Mouse (Mus musculus) heart, embryonic 10.5 days (tissue): Measurements from ENCODE around the gene Ifit3. TPM values are rescaled to one million over a fixed set of nuclear protein-coding genes. Genes with fewer than 3 reads are reported as not detected.
"Not testable (repeated sequence)": the region's sequence is repeated elsewhere in the genome, so short reads cannot be mapped to it uniquely, and the experiment has no call there.

Experiments used
- DNase-seq: peaks from one replicate; pipeline ENCODE4 v3.0.0-alpha.2; 2017; ENCODE audit warnings: low spot score
- H3K27ac ChIP-seq: fragments of 300-500 bp; sonication (generic); 2 replicates; pipeline ENCODE4 v1.5.1; 2016; ENCODE audit warnings: mild to moderate bottlenecking
- H3K27me3 ChIP-seq: fragments of 300-500 bp; sonication (generic); 2 replicates; pipeline ENCODE4 v1.6.1; 2016; ENCODE audit warnings: mild to moderate bottlenecking; ENCODE audit not compliant: poor library complexity, insufficient read depth, severe bottlenecking
- H3K36me3 ChIP-seq: fragments of 300-500 bp; sonication (generic); 2 replicates; pipeline ENCODE4 v1.6.1; 2016; ENCODE audit warnings: mild to moderate bottlenecking, moderate library complexity
- H3K4me1 ChIP-seq: fragments of 300-500 bp; sonication (generic); 2 replicates; pipeline ENCODE4 v1.6.1; 2016; ENCODE audit warnings: mild to moderate bottlenecking
- H3K4me3 ChIP-seq: fragments of 300-500 bp; sonication (generic); 2 replicates; pipeline ENCODE4 v1.5.1; 2016; ENCODE audit warnings: mild to moderate bottlenecking, moderate library complexity
- H3K9me3 ChIP-seq: fragments of 300-500 bp; sonication (generic); 2 replicates; pipeline ENCODE4 v1.6.1; 2016; ENCODE audit warnings: mild to moderate bottlenecking, moderate library complexity
- WGBS: fragments of 180-500 bp; shearing (Covaris S2); methylation state at CpG from one replicate; pipeline ENCODE4 v1.1.7; 2016; 5-methylcytosine and 5-hydroxymethylcytosine counted together
- polyA plus RNA-seq: library from polyadenylated mRNA; unstranded; fragments of >200 nt; fragmentation: Nextera tagmentation; extraction: Ambion mirVana; gene quantifications from 2 replicates; pipeline ENCODE4 v1.2.1, GENCODE M21; 2016

The Ifit3 gene
- polyA plus RNA-seq, 1 experiment from 2014 or later: 0.16 TPM

GRCm38 (mm10) chr19:34598341-34598740 lies 15.0 kb downstream of the Ifit3 start:
- Histone ChIP-seq H3K27ac (no peak overlapping the region), H3K36me3 (no peaks in the 10 kb centered on the region), H3K4me3 (no peak overlapping the region), H3K4me1 (no peaks in the 10 kb centered on the region), H3K9me3 (no peaks in the 10 kb centered on the region), H3K27me3 (no peaks in the 10 kb centered on the region)
- no peak for DNase-seq
- 73% methylated on average over 2 of the region's 2 CpGs for WGBS

DNA sequence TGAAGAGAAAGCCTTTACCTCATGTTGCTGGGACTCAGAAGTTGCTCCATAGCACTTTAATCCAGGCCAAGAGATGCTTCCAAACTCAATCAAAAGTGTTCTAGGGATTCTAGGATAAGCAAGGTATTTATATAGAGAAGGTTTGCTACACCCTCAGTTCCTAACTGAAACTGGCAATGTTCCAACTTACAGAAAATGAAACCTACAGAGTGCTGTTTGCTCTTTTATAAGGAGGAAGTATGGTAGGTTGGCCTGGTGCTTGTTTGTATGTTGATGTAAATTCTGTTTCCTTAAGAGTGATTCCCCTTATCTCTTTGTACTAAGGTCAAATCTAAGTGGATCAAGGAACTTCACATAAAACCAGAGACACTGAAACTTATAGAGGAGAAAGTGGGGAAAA lies 15.9 kb downstream of the Ifit3 start:
- not testable (repeated sequence) for DNase-seq, H3K27me3 ChIP-seq, H3K9me3 ChIP-seq, H3K36me3 ChIP-seq, H3K4me3 ChIP-seq, H3K4me1 ChIP-seq, H3K27ac ChIP-seq

DNA sequence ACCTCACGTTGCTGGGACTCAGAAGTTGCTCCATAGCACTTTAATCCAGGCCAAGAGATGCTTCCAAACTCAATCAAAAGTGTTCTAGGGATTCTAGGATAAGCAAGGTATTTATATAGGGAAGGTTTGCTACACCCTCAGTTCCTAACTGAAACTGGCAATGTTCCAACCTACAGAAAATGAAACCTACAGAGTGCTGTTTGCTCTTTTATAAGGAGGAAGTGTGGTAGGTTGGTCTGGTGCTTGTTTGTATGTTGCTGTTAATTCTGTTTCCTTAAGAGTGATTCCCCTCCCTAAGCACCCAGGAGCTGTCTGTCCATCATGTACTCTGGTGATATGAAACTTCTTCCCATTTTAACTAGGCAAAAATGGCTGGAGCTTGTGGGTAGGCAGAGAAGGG lies 18.6 kb downstream of the Ifit3 start, which contains the start of gene Ifit1bl1:
Ifit1bl1 (minus strand) TSS at position 69 of the 400 bp plus-strand sequence.
- 39% methylated on average over 1 of the region's 1 CpGs for WGBS
- DNase-seq: not testable (repeated sequence)

GRCm38 (mm10) chr19:34605472-34605871 lies 22.1 kb downstream of the Ifit3 start:
- 82% methylated on average over 3 of the region's 3 CpGs for WGBS
- DNase-seq: no peak

More for the DNA sequence above, 18.6 kb downstream of the Ifit3 start, which contains the start of gene Ifit1bl1:
- H3K4me3 ChIP-seq, H3K27me3 ChIP-seq, H3K4me1 ChIP-seq, H3K27ac ChIP-seq, H3K36me3 ChIP-seq, H3K9me3 ChIP-seq: not testable (repeated sequence)

GRCm38 (mm10) chr19:34607237-34608051 lies 24.1 kb downstream of the Ifit3 start, which contains the start of gene Ifit3b:
Gene Ifit3b, plus strand, starts transcription at chr19:34607970.
- H3K27ac ChIP-seq, DNase-seq, H3K36me3 ChIP-seq, H3K9me3 ChIP-seq, H3K4me3 ChIP-seq, H3K4me1 ChIP-seq, H3K27me3 ChIP-seq: not testable (repeated sequence)
- 44% methylated on average over 4 of the region's 4 CpGs for WGBS

More at GRCm38 (mm10) chr19:34605472-34605871, 22.1 kb downstream of the Ifit3 start:
- H3K4me3 ChIP-seq: no peak overlapping the region
- H3K27ac ChIP-seq: no peak overlapping the region
- no peaks in the 10 kb centered on the region for H3K9me3 ChIP-seq
- no peaks in the 10 kb centered on the region for H3K4me1 ChIP-seq
- H3K27me3 ChIP-seq: no peaks in the 10 kb centered on the region
- H3K36me3 ChIP-seq: no peaks in the 10 kb centered on the region

DNA sequence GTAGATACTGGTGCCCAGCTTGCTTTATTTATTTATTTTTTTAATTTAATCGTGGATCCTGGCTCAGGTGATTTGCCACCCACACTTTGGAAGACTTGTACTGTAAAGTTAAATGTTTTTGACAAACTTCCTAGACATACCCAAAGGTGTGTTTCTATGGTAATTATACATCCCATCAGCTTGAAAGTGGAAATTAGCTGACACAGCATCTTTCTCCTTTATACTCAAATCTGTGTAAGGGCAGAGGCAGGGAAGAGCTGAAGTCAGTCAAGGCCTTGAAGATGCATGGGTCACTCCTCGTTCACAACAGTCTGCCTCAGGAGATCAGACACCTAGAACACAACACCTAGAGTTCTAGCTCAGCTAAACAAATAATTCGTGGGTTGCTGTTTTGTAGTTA lies 26.8 kb downstream of the Ifit3 start:
- not testable (repeated sequence) for H3K27ac ChIP-seq, DNase-seq, H3K27me3 ChIP-seq, H3K4me3 ChIP-seq, H3K4me1 ChIP-seq, H3K9me3 ChIP-seq, H3K36me3 ChIP-seq
- 71% methylated on average over 3 of the region's 3 CpGs for WGBS

DNA sequence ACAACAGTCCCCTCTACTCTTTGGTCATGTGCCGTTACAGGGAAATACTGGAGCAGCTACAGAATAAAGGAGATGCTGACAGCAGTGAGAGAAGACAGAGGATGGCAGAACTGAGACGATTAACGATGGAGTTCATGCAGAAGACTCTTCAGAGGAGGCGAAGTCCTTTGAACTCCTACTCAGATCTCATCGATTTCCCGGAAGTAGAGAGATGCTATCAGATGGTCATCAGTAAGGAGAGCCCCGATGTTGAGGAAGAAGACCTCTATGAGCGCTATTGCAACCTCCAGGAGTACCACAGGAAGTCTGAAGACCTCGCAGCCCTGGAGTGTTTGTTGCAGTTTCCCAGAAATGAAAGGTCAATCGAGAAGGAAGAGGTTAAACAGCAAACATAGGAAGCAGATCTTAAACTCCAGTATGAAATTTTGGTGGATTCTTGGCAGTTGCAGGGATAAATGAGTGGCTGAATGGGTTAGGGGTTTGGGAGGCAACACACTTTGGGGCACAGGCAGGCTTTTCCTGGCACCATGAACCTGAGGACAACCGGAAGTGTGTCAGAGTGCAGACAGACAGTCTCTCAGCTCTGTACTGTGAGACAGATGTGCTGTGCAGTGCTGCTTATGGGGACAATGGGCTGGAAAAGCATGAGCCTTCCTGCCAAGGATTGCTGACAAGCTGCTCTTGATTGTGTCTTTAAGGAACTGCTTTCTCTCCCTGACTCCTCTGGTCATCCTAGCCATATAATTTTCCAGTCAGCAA lies 29.1 kb downstream of the Ifit3 start:
- not testable (repeated sequence) for DNase-seq, H3K4me1 ChIP-seq, H3K4me3 ChIP-seq, H3K9me3 ChIP-seq, H3K27me3 ChIP-seq, H3K27ac ChIP-seq, H3K36me3 ChIP-seq
- 76% methylated on average over 6 of the region's 11 CpGs for whole genome bisulfite sequencing

DNA sequence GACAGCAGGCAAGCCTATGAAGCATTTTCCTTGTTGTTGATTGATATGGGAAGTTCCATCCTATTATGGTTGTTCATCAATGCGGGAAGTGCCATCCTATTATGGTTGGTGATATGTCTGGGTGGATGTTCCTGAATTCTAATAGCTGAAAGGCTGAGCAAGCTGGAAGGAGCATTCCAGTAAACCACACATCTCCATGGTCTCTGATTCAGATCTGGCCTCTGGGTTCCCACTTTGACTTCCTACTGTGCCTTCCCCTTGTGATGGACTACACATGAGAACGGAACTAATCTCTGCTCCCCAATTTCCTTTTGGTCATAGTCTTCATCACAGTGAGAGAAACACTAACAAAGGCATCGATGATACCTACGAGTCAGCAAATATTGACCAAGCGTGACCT lies 37.5 kb downstream of the Ifit3 start:
- no peaks in the 10 kb centered on the region for H3K4me1 ChIP-seq
- H3K27me3 ChIP-seq: no peaks in the 10 kb centered on the region
- H3K27ac ChIP-seq: no peak overlapping the region
- WGBS: 91% methylated on average over 5 of the region's 5 CpGs
- H3K4me3 ChIP-seq: no peak overlapping the region
- H3K9me3 ChIP-seq: no peaks in the 10 kb centered on the region
- DNase-seq: no peak
- no peaks in the 10 kb centered on the region for H3K36me3 ChIP-seq

GRCm38 (mm10) chr19:34623781-34624180 lies 40.5 kb downstream of the Ifit3 start:
- H3K9me3 ChIP-seq: no peaks in the 10 kb centered on the region
- 88% methylated on average over 6 of the region's 6 CpGs for WGBS

GRCm38 (mm10) chr19:34624663-34625062 lies 41.3 kb downstream of the Ifit3 start:
- no peaks in the 10 kb centered on the region for H3K36me3 ChIP-seq
- WGBS: 73% methylated on average over 4 of the region's 4 CpGs

More at GRCm38 (mm10) chr19:34623781-34624180, 40.5 kb downstream of the Ifit3 start:
- Histone ChIP-seq H3K4me1 (no peaks in the 10 kb centered on the region), H3K36me3 (no peaks in the 10 kb centered on the region), H3K27me3 (no peaks in the 10 kb centered on the region), H3K27ac (no peak overlapping the region), H3K4me3 (no peak overlapping the region)
- DNase-seq: no peak

DNA sequence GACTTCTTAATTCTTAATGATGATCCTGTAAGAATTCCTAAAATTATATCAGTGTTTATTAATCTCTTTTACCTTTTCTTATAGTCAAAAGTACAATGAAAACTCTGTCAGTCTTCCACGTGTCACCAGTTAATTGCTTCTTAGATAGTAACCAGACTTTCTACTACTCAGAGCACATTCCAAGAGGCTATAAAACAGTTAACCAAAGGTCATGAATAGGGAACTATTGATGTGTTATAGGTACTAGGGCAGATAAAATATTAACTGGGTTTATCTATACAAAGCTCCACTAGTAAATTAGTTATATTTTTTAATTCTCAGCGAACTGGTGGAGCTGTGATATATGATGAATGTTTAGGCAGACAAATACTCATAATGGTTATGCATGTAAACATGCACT lies 44.2 kb downstream of the Ifit3 start:
- H3K4me1 ChIP-seq: no peaks in the 10 kb centered on the region
- no peak for DNase-seq
- no peak overlapping the region for H3K27ac ChIP-seq
- no peaks in the 10 kb centered on the region for H3K9me3 ChIP-seq
- 66% methylated on average over 2 of the region's 2 CpGs for WGBS
- no peak overlapping the region for H3K4me3 ChIP-seq
- H3K27me3 ChIP-seq: no peaks in the 10 kb centered on the region
- no peaks in the 10 kb centered on the region for H3K36me3 ChIP-seq

More at GRCm38 (mm10) chr19:34624663-34625062, 41.3 kb downstream of the Ifit3 start:
- Histone ChIP-seq H3K27ac (no peak overlapping the region), H3K4me1 (no peaks in the 10 kb centered on the region), H3K27me3 (no peaks in the 10 kb centered on the region), H3K9me3 (no peaks in the 10 kb centered on the region), H3K4me3 (no peak overlapping the region)
- DNase-seq: no peak

GRCm38 (mm10) chr19:34631487-34631886 lies 48.2 kb downstream of the Ifit3 start:
- no peak for DNase-seq
- Histone ChIP-seq H3K27ac (no peak overlapping the region), H3K4me1 (no peaks in the 10 kb centered on the region), H3K27me3 (no peaks in the 10 kb centered on the region), H3K36me3 (no peaks in the 10 kb centered on the region), H3K4me3 (no peak overlapping the region), H3K9me3 (no peaks in the 10 kb centered on the region)

GRCm38 (mm10) chr19:34633484-34633883 lies 50.2 kb downstream of the Ifit3 start:
- Histone ChIP-seq H3K4me3 (no peak overlapping the region), H3K36me3 (no peaks in the 10 kb centered on the region), H3K9me3 (no peaks in the 10 kb centered on the region), H3K27me3 (no peaks in the 10 kb centered on the region; the same call in 1 of the 2 replicates), H3K27ac (no peak overlapping the region), H3K4me1 (no peaks in the 10 kb centered on the region)
- 76% methylated on average over 2 of the region's 2 CpGs for WGBS
- DNase-seq: no peak
